Mouse (Mus musculus) kidney, embryonic 14.5 days (tissue): ENCODE measurements around the gene Desi2. TPM values are rescaled to one million over a fixed set of nuclear protein-coding genes. Genes with fewer than 3 reads are reported as not detected.
"Not testable (repeated sequence)": the region's sequence is repeated elsewhere in the genome, so short reads cannot be mapped to it uniquely, and the experiment has no call there.

Source experiments
- ATAC-seq: fragments of 200-750 bp; cut with Nextera tagmentation; 2 replicates; pipeline ENCODE4 v1.8.0; 2017; ENCODE audit warnings: moderate number of reproducible peaks, mild to moderate bottlenecking, moderate TSS enrichment, moderate library complexity; ENCODE audit not compliant: low FRiP score, low TSS enrichment
- H3K27ac ChIP-seq: fragments of 300-500 bp; sonication (generic); 2 replicates; pipeline ENCODE4 v1.5.1; 2014; ENCODE audit warnings: low read depth, mild to moderate bottlenecking, low read length, moderate library complexity, mixed read lengths
- H3K27me3 ChIP-seq: fragments of 300-500 bp; sonication (generic); 2 replicates; pipeline ENCODE4 v1.6.1; 2014; ENCODE audit warnings: mild to moderate bottlenecking, low read length; ENCODE audit not compliant: control insufficient read depth, insufficient read depth
- H3K36me3 ChIP-seq: fragments of 300-500 bp; sonication (generic); 2 replicates; pipeline ENCODE4 v1.6.1; 2014; ENCODE audit warnings: low read length, mixed read lengths; ENCODE audit not compliant: control insufficient read depth, insufficient read depth
- H3K4me1 ChIP-seq: fragments of 300-500 bp; sonication (generic); 2 replicates; pipeline ENCODE4 v1.6.1; 2014; ENCODE audit warnings: low read length, mixed read lengths; ENCODE audit not compliant: control insufficient read depth, insufficient read depth
- H3K4me2 ChIP-seq: fragments of 300-500 bp; sonication (generic); replicated peaks from 2 replicates; pipeline ENCODE4 v1.6.1; 2014; ENCODE audit warnings: low read depth, mild to moderate bottlenecking, low read length
- H3K4me3 ChIP-seq: fragments of 300-500 bp; sonication (generic); 2 replicates; pipeline ENCODE4 v1.5.1; 2014; ENCODE audit warnings: mild to moderate bottlenecking, low read length
- H3K9ac ChIP-seq: fragments of 300-500 bp; sonication (generic); 2 replicates; pipeline ENCODE4 v1.6.1; 2014; ENCODE audit warnings: low read depth, mild to moderate bottlenecking, low read length, moderate library complexity
- H3K9me3 ChIP-seq: fragments of 300-500 bp; sonication (generic); 2 replicates; pipeline ENCODE4 v1.6.1; 2016; ENCODE audit warnings: low read length; ENCODE audit not compliant: control insufficient read depth
- WGBS: fragments of 180-500 bp; shearing (Covaris S2); extraction: QIAGEN DNeasy Blood & Tissue Kit; methylation state at CpG from one replicate; pipeline ENCODE4 v1.1.7; 2014; 5-methylcytosine and 5-hydroxymethylcytosine counted together
- polyA plus RNA-seq: library from polyadenylated mRNA; unstranded; fragments of >200 nt; fragmentation: Nextera tagmentation; extraction: Ambion mirVana; gene quantifications from 2 replicates; pipeline ENCODE4 v1.2.1, GENCODE M21; 2014

Gene Desi2
- polyA plus RNA-seq, 1 experiment from 2014 or later, result 27.7 TPM

DNA sequence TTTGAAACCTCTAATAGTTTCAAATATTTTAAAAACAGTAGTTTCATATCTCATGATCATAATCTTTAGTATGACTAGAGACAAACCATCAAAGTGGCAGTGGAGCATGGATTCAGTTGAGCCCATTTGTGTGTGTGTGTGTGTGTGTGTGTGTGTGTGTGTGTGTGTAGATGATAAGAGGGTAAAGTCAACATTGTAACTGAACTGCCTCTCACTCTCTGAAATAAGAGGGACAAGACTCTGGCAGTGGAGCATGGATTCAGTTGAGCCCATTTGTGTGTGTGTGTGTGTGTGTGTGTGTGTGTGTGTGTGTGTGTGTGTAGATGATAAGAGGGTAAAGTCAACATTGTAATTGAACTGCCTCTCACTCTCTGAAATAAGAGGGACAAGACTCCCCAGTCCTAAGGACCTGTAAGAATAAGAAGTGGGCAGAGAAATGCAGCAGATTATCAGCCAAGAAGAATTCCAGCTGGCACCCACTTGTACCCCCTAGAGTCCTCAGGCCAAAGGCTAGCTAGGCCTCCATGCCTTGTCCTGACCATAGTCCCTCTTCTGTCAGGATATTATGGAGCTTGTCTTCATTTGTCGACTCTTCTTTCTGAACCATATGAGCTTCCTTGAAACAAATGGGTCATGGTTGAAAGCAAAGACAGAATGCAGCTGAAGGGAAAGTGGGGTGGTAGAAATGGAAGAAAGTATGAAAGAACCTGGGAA, 61.0 kb downstream of the Desi2 start:
- no peak overlapping the region for H3K4me2 ChIP-seq
- no peaks in the 10 kb centered on the region for H3K27me3 ChIP-seq
- H3K4me3 ChIP-seq, result no peak overlapping the region
- ATAC-seq, result no peak
- H3K27ac ChIP-seq, result no peak overlapping the region
- H3K4me1 ChIP-seq, result no peaks in the 10 kb centered on the region
- H3K9me3 ChIP-seq, result no peaks in the 10 kb centered on the region
- 92% methylated on average over 1 of the region's 1 CpGs for WGBS
- H3K36me3 ChIP-seq, result peaks cover 13% of the 10 kb centered on the region; the same call in 1 of the 2 replicates
- H3K9ac ChIP-seq, result no peak overlapping the region

DNA sequence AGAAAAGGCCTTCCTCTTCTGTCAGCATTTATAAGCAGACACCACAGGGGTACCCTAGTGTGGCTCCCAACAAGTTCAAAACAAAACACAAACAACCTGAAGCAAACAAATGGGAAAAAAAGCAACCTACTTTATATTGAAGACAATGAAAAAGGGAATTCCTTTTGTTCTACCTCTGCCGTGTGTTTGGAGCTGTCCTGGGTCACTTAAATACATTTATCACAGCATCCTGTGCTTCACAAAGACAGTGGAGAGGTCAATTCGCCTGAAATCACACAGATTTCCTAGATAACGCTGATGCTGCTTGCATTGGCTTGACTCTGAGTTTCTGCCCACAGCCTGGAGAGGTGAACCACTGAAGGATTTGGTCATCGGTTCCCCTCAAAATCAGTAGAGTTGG, 67.4 kb downstream of the Desi2 start:
- no peak overlapping the region for H3K27ac ChIP-seq
- no peaks in the 10 kb centered on the region for H3K9me3 ChIP-seq
- ATAC-seq, result no peak
- H3K4me2 ChIP-seq, result no peak overlapping the region
- no peaks in the 10 kb centered on the region for H3K4me1 ChIP-seq
- no peak overlapping the region for H3K4me3 ChIP-seq
- peaks cover 11% of the 10 kb centered on the region; the same call in 1 of the 2 replicates for H3K36me3 ChIP-seq
- no peaks in the 10 kb centered on the region for H3K27me3 ChIP-seq
- WGBS, result 88% methylated on average over 4 of the region's 4 CpGs
- no peak overlapping the region for H3K9ac ChIP-seq

- Histone ChIP-seq H3K4me3 (no peak overlapping the region), H3K4me1 (no peaks in the 10 kb centered on the region), H3K9ac (no peak overlapping the region), H3K27ac (no peak overlapping the region), H3K27me3 (no peaks in the 10 kb centered on the region), H3K4me2 (no peak overlapping the region), H3K9me3 (no peaks in the 10 kb centered on the region), H3K36me3 (peaks cover 2% of the 10 kb centered on the region; the same call in 1 of the 2 replicates)
- no peak for ATAC-seq
- WGBS, result 93% methylated on average over 4 of the region's 4 CpGs
Observed at GRCm38 (mm10) chr1:178256351-178256750, 69.1 kb downstream of the Desi2 start.

- Histone ChIP-seq H3K9ac (no peak overlapping the region), H3K36me3 (no peaks in the 10 kb centered on the region; the same call in 1 of the 2 replicates), H3K4me1 (no peaks in the 10 kb centered on the region), H3K27me3 (no peaks in the 10 kb centered on the region), H3K4me2 (no peak overlapping the region), H3K9me3 (no peaks in the 10 kb centered on the region), H3K4me3 (no peak overlapping the region), H3K27ac (no peak overlapping the region)
- no peak for ATAC-seq
- 84% methylated on average over 2 of the region's 2 CpGs for WGBS
Observed at GRCm38 (mm10) chr1:178258821-178259220, 71.6 kb downstream of the Desi2 start.

DNA sequence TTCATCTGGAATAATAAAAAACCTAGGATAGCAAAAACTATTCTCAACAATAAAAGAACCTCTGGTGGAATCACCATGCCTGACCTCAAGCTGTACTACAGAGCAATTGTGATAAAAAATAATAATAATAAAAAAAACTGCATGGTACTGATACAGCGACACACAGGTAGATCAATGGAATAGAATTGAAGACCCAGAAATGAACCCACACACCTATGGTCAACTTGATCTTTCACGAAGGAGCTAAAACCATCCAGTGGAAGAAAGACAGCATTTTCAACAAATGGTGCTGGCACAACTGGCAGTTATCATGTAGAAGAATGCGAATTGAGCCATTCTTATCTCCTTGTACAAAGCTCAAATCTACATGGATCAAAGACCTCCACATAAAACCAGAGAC, 78.2 kb downstream of the Desi2 start:
- not testable (repeated sequence) for H3K27ac ChIP-seq, H3K4me3 ChIP-seq, ATAC-seq, H3K27me3 ChIP-seq, H3K4me2 ChIP-seq, H3K36me3 ChIP-seq, H3K9ac ChIP-seq, H3K9me3 ChIP-seq, H3K4me1 ChIP-seq
- 95% methylated on average over 3 of the region's 3 CpGs for WGBS

GRCm38 (mm10) chr1:178270635-178271034, 83.4 kb downstream of the Desi2 start:
- Histone ChIP-seq H3K36me3 (no peaks in the 10 kb centered on the region), H3K9ac (no peak overlapping the region), H3K4me3 (no peak overlapping the region), H3K27ac (no peak overlapping the region), H3K27me3 (no peaks in the 10 kb centered on the region), H3K9me3 (0 out of 2 replicates have a peak, but pooled peaks cover 4% of the 10 kb centered on the region), H3K4me2 (no peak overlapping the region), H3K4me1 (no peaks in the 10 kb centered on the region)
- 70% methylated on average over 6 of the region's 6 CpGs for whole genome bisulfite sequencing
- no peak for ATAC-seq

DNA sequence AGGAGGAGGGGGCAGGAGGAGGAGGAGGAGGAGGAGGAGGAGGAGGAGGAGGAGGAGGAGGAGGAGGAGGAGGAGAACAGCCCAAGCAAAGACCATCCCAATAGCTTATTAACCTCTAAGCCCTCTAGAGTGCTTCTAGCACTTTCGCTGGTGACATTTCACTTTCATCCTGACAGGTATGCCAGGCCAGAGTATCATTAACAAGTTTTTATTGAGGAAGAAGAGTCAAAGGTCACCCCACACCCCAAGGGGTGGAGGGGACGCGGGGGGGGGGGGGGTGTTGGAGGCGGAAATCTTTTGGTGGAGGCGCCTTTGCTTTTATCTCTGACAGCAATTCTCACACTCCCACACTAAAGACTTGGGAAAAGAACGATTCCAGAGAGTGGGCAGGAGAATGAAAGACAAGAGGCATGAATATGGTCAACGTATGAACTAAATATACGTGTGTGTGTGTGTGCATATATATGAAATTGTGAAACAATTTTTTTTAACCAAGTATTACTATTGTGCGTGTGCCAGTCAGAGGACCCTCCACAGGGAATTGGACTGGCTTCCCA, 88.0 kb downstream of the Desi2 start:
- H3K4me2 ChIP-seq, result peak overlapping the region; percentile 87
- H3K9me3 ChIP-seq, result 0 out of 2 replicates have a peak, but pooled peaks cover 4% of the 10 kb centered on the region
- WGBS, result 7% methylated on average over 9 of the region's 9 CpGs
- ATAC-seq, result no peak
- no peak overlapping the region for H3K9ac ChIP-seq
- H3K27ac ChIP-seq, result no peak overlapping the region
- H3K4me3 ChIP-seq, result peak overlapping the region; percentile 59; the same call in 1 of the 2 replicates
- no peaks in the 10 kb centered on the region for H3K4me1 ChIP-seq
- H3K36me3 ChIP-seq, result no peaks in the 10 kb centered on the region
- H3K27me3 ChIP-seq, result no peaks in the 10 kb centered on the region

GRCm38 (mm10) chr1:178275738-178276053, 88.5 kb downstream of the Desi2 start:
- 3% methylated on average over 11 of the region's 11 CpGs for WGBS
- Histone ChIP-seq H3K36me3 (no peaks in the 10 kb centered on the region), H3K27me3 (no peaks in the 10 kb centered on the region), H3K4me2 (peak overlapping the region; percentile 87), H3K27ac (no peak overlapping the region), H3K4me1 (no peaks in the 10 kb centered on the region), H3K4me3 (peak overlapping the region; percentile 59), H3K9ac (peak overlapping the region; percentile 87), H3K9me3 (0 out of 2 replicates have a peak, but pooled peaks cover 4% of the 10 kb centered on the region)
- peak; percentile 59 for ATAC-seq
